Mouse (Mus musculus): Measurements from ENCODE around the gene Ripor3.

Gene Ripor3

DNA sequence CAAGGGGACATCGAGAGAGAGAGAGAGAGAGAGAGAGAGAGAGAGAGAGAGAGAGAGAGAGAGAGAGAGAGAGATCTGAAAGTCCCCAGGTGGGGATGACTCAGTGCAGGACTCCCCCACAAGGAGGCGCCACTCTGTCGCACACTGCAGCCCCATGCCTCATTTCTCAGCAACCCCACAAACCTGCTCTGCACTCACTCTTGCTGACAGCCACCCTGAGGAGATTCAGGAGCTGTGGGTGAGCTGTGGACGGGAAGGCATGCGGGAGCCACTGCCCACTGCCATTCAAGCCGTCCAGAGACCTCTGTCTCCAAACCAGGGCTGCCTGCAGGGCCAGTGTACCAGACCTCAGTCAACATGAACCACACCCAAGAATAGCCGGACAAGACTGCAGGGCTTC is 23.7 kb downstream of the Ripor3 start:
- no peak for DNase-seq (ENCODE audit: low spot score)

- no peak for DNase-seq (ENCODE audit: low spot score)
Measured at GRCm38 (mm10) chr2:167984946-167985345, 25.5 kb downstream of the Ripor3 start.

GRCm38 (mm10) chr2:167984371-167984770 is 26.0 kb downstream of the Ripor3 start:
- DNase-seq (ENCODE audit: low spot score), result no peak

DNA sequence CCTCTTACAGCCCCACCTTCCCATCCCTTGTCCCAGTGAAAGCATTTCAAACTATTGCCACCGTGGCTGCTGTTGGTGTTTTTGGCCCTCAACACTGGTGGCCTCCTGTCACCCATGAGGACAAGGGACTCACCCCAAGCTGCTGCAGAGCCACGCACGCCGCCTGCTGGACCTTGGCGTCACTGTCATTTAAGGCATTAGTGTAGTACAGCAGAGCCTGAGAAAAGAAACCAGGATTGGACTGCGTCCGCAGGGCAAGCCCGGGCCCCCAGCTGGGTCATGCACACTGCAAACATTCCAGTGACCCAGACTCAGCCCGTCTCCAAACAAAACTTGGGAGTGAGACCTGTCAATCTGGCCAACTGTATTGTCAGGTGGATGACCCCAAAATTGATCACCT is 27.8 kb downstream of the Ripor3 start:
- no peak for DNase-seq (ENCODE audit: low spot score)

DNA sequence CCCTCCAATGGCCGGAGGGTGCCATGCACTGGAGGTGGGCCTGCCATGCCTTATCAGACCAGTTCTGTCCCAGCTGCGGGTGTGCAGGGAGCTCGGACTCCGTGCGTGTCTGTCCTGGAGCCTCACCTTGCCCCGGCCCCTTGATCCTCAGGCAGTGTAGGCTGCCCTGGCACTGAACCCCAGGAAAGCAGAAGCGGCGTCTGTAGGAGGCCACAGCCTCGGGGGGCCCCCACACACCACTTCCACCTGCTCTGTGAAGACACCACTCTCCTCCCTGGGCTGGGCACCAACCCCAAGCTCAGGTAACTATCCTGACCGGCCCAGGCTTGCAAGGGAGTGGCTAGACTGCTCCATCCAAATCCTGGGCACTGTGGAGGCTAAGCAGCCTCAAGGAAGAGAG is 30.0 kb downstream of the Ripor3 start:
- no peak for DNase-seq (ENCODE audit: low spot score)

GRCm38 (mm10) chr2:167978271-167978670 is 32.1 kb downstream of the Ripor3 start:
- DNase-seq (ENCODE audit: low spot score), result no peak

DNA sequence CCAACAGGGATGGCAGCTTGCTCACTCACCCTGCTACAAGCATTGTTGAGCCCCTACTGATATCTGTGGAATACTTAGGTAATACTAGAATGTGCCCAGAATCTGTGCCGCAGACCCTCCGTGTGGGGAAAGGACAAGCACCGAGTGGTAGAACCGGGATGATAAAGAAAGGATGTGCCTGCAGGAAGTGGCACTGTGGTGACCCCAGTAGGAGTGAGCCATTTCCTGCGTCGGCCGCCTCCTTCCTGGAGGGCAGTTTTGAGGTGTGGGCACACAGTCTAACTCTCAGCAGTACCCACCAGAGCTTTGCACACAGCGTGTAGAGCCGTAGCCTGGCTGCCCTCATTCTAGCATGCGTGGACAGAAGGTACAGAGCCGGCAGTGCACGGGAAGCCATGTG is 34.7 kb downstream of the Ripor3 start:
- DNase-seq (ENCODE audit: low spot score), result no peak

DNA sequence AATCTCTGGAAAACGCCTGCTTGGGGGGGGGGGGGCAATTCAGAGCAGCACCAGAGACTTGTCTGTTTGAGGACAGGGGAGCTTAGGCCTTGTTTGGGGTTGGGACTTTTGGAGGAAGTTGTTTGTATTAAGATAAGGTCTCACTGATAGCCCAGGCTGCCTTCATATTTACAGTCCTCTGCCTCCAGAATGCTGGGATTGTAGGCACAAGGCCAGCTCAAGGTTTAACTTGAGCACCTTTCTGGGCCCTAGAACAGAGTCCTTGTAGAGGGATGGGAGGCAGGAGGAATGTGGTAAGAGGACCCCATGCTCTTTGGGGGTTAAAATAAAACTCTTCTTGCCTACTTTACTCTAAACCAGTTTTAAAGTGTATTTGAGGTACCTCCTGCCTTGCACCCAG is 37.6 kb downstream of the Ripor3 start:
- no peak for DNase-seq (ENCODE audit: low spot score)

GRCm38 (mm10) chr2:167972146-167972545 is 38.3 kb downstream of the Ripor3 start:
- DNase-seq (ENCODE audit: low spot score), result no peak

- no peak for DNase-seq (ENCODE audit: low spot score)
Measured at GRCm38 (mm10) chr2:167969851-167970541, 40.4 kb downstream of the Ripor3 start.

- DNase-seq (ENCODE audit: low spot score), result no peak
Measured at GRCm38 (mm10) chr2:167968504-167968903, 41.9 kb downstream of the Ripor3 start.

GRCm38 (mm10) chr2:167965911-167966310 is 44.5 kb downstream of the Ripor3 start:
- DNase-seq (ENCODE audit: low spot score), result no peak

DNA sequence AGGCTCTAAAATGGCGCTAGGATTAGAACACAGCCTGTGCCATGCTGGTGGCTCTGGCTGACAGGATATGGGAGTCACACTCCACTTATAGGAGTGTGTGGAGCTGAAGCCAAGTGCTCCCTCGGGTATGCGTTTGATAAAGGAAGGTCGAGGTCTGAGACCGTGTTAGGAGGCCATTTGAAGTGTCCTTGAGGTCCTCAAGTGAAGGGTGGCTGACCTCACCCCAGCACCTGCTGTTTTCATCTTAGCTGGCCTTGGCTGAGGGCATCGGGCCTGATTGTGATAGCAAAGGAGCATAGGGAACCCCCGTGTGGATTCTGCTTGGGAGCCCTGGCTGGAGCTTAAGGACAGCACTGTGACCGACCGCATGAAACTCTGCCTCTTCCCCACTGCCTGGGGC is 46.1 kb downstream of the Ripor3 start:
- no peak for DNase-seq (ENCODE audit: low spot score)

- DNase-seq (ENCODE audit: low spot score), result no peak
Measured at GRCm38 (mm10) chr2:167963778-167964300, 46.6 kb downstream of the Ripor3 start.

DNA sequence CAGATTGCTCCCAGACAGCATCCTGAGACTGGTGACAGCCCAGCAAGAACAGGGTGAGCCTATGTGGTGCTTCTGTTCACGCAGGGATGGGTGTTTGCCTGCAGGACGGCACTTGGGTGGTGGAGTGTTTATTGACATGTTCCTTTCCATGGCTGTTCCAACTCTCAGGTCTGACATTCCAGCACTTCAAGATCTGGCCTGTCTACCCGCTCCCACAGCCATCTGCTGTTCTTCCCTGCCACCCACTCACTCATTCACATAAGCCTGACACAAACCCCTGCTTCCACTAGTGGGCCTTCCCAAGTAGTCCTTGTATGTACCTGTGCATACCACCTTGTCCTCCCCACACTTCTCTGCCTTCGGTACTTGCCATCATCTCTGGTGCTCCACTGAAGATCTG is 47.2 kb downstream of the Ripor3 start:
- DNase-seq (ENCODE audit: low spot score), result no peak

- no peak for DNase-seq (ENCODE audit: low spot score)
Measured at GRCm38 (mm10) chr2:167962347-167962746, 48.1 kb downstream of the Ripor3 start.

DNA sequence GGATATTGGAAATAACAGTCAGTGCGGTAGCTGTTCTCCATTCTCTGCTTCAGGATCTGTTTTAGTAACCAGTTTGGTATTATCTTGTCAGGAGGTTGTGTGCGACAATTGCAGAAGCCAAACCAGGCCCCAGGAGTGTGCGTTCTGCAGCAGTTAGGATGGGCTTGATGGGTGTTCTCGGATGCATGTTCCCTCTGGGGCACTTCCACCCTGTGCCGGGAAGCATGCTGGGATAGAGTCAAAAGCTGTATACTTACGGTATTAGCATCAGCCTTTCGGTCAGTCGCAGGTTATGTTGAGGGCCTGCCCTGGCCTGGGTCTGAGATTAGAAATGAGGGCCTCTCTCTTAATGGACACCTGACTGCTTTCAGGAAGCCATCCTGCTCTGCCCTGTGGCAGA is 49.8 kb downstream of the Ripor3 start:
- DNase-seq (ENCODE audit: low spot score), result no peak

GRCm38 (mm10) chr2:167959996-167960395 is 50.4 kb downstream of the Ripor3 start:
- no peak for DNase-seq (ENCODE audit: low spot score)

GRCm38 (mm10) chr2:167959384-167959911 is 51.0 kb downstream of the Ripor3 start:
- DNase-seq (ENCODE audit: low spot score), result no peak

DNA sequence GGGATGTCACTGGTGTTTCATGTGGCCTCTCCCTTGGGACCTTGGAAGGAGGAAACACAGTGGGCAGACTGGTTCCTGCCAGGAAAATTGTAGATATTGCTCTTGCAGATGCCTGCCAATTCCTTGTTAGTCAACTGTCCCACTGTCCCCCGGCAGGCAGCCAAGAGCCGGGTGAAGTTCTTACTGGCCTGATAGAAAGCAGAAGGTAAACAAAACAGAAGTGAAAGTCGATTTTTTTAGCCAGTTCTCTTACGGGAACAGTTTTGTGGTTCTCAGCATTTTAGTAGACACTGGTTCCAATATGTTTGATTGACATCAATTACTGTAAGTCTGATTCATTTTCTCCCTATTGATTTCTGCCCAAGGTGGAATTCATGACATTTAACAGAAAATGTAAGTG is 51.6 kb downstream of the Ripor3 start:
- no peak for DNase-seq (ENCODE audit: low spot score)

GRCm38 (mm10) chr2:167958082-167958788 is 52.2 kb downstream of the Ripor3 start:
- DNase-seq (ENCODE audit: low spot score), result no peak

DNA sequence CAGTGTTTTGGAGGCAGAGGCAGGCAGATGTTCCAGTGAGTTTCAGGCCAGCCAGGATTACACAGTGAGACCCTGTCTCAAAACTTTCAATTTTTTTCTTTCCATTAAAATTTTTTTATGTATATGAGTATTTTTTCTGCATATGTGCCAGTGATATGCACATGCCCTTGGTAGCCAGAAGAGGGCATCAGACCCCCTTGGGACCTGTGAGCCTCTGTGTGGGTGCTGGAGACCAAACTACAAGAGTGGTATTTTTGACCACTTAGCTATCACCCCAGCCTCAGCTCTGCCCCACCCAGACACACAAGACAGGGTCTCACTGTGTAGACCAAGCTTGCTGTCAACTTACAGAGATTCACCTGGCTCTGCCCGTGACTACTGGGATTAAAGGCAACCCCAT is 52.9 kb downstream of the Ripor3 start:
- no peak for DNase-seq (ENCODE audit: low spot score)

DNA sequence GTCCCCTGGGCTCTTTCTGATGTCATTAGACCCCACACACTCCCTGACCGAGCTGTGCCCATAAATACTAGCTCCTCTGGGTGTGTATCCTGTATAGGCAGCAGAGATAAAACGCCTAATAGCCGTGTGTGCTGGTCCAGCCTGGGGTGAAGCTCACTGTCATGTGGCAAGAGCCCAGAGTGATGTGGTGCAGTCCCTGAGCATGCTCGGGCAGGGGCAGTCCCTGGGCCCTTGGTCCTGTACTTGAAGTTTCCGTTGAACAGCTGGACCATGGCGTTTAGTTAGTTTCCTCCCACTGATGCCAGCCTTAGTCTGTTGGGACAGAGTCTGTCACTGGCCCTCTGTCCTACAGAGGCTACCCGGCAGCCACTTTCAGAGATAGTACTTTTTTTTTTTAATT is 55.5 kb downstream of the Ripor3 start:
- DNase-seq (ENCODE audit: low spot score), result no peak
